Mouse (Mus musculus) brain, embryonic 14.5 days (tissue): Measurements from ENCODE around the gene Nfyc.

Experiments used
- CTCF ChIP-seq: fragments of 200-500 bp; IDR thresholded peaks from 2 replicates; pipeline ENCODE4 v1.5.1; 2012; ENCODE audit warnings: inconsistent platforms, mild to moderate bottlenecking, moderate library complexity, borderline replicate concordance; ENCODE audit not compliant: insufficient read depth, insufficient read length; ENCODE audit errors: extremely low read depth
- POLR2A ChIP-seq: fragments of 200-500 bp; IDR thresholded peaks from 2 replicates; pipeline ENCODE4 v1.6.1; 2012; ENCODE audit warnings: mild to moderate bottlenecking, inconsistent platforms, borderline replicate concordance; ENCODE audit not compliant: poor library complexity, insufficient read depth, insufficient read length, severe bottlenecking; ENCODE audit errors: extremely low read depth

DNA sequence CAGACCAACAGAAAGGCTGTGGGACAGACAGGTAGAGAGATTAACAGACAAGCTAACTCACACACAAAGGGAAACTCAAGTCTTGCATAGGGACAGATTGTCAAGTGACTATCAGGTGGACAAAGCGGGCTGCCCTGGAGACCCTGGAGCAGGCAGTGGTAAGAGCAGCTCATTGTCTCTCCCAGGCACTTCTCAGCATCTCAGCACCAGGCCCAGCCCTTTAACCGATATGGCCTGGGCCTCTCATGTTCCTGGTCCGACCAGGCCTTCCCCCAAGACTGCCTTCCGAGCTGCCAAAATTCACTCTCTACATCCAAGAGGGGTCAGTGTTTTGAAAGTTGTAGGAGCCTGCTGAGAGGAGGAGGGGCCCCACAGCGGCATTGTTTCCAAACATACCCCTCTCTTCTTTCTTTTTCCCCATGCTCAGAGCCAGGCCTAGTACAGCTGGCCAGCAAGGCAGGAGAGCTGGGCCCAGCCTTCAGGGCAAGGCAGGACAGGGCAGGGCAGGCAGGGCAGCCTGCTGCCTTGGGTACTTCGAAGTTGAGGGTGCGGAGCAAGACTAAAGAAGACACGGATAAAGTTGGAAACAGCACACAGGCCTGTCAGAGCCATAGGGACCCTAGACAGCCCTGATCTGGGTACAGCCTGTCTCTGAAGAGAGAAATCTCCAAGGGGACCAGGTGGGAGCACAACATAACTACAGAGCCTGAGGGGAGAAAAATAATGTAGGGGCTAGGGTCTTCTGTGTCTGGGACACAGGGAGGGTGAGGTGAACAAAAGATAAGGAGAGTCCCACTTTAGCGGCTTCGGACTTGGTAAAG is 85.4 kb downstream of the Nfyc start:
- TF ChIP-seq POLR2A (no peak), CTCF (no peak)
